Mouse (Mus musculus): ENCODE data around the gene Siah3.

DNA sequence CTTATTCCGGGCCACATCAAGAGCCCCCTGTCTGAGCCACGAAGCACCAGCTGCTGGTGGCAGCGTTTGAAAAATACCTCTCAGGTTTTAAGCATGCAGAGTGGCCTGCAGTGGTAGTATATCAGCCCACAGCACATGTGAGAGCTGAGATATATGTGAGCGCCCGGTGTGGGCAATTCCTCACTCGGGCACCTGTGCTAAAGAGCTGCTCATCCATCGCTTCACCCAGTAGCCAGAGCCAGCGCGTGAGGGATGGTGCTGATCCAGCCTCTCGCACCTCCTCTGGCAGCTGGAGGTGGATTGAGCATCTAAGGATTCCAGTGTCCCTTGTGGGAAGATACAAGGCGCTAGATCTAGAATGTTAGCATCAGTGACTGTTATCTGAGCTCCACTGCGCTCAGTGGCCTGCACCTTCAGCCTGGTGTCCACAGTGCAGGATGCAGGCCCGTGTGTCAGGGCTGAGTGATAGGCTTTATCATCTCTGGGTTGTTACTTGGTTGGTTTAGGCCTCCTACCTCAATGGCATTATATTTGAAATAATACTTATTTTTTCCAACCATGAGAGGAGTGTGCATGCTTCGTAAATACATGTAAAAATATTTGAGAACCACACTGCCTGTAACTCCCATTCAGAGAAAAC is 37.9 kb downstream of the Siah3 start:
- no peak for TF ChIP-seq CTCF (IDR thresholded peaks at IDR 0.05 in 2 of 3, conservative IDR thresholded peaks at IDR 0.05 in 1 of 3; ENCODE audit: control insufficient read depth in 1 of 3, insufficient read depth in 1 of 3, low read depth in 2 of 3, low read length in 3 of 3, poor library complexity in 1 of 3, severe bottlenecking in 1 of 3)
- TF ChIP-seq POLR2A (IDR thresholded peaks at IDR 0.05; ENCODE audit: control insufficient read depth in 1 of 2, insufficient read depth in 1 of 2, low read depth in 1 of 2, low read length in 2 of 2, poor library complexity in 1 of 2) = no peak
- TF ChIP-seq ZKSCAN1 (IDR thresholded peaks at IDR 0.05; ENCODE audit: low read depth, low read length) = no peak
- no peak for TF ChIP-seq RAD21 (IDR thresholded peaks at IDR 0.05; ENCODE audit: low read depth, low read length)
- TF ChIP-seq CHD1 (IDR thresholded peaks at IDR 0.05; ENCODE audit: low read depth, low read length) = no peak
- no peak for TF ChIP-seq ETS1 (IDR thresholded peaks at IDR 0.05; ENCODE audit: low read depth, low read length)

Measured in MEL (cell line).